Mouse (Mus musculus) stomach, embryonic 16.5 days (tissue): ENCODE data around the gene Isyna1. TPM values are rescaled to one million over a fixed set of nuclear protein-coding genes. Genes with fewer than 3 reads are reported as not detected.

ENCODE experiments used
- ATAC-seq: fragments of 200-750 bp; cut with Nextera tagmentation; 2 replicates; pipeline ENCODE4 v1.8.0; 2017; ENCODE audit warnings: moderate number of reproducible peaks, moderate TSS enrichment; ENCODE audit not compliant: insufficient read depth, low FRiP score
- H3K27ac ChIP-seq: fragments of 300-500 bp; sonication (generic); 2 replicates; pipeline ENCODE4 v1.5.1; 2014; ENCODE audit warnings: low read length
- H3K27me3 ChIP-seq: fragments of 300-500 bp; sonication (generic); 2 replicates; pipeline ENCODE4 v1.6.1; 2014; ENCODE audit warnings: low read length, control low read depth, mixed read lengths; ENCODE audit not compliant: control insufficient read depth, insufficient read depth
- H3K36me3 ChIP-seq: fragments of 300-500 bp; sonication (generic); 2 replicates; pipeline ENCODE4 v1.6.1; 2014; ENCODE audit warnings: low read length; ENCODE audit not compliant: control insufficient read depth, insufficient read depth
- H3K4me1 ChIP-seq: fragments of 300-500 bp; sonication (generic); 2 replicates; pipeline ENCODE4 v1.6.1; 2014; ENCODE audit warnings: low read length, control low read depth, mixed read lengths; ENCODE audit not compliant: control insufficient read depth, insufficient read depth
- H3K4me2 ChIP-seq: fragments of 300-500 bp; sonication (generic); 2 replicates; pipeline ENCODE4 v1.6.1; 2014; ENCODE audit warnings: low read depth, low read length, mixed read lengths
- H3K4me3 ChIP-seq: fragments of 300-500 bp; sonication (generic); replicated peaks from 2 replicates; pipeline ENCODE4 v1.5.1; 2014; ENCODE audit warnings: mild to moderate bottlenecking, low read length
- H3K9ac ChIP-seq: fragments of 300-500 bp; sonication (generic); 2 replicates; pipeline ENCODE4 v1.6.1; 2014; ENCODE audit warnings: low read length
- H3K9me3 ChIP-seq: fragments of 300-500 bp; sonication (generic); replicated peaks from 2 replicates; pipeline ENCODE4 v1.6.1; 2016; ENCODE audit warnings: low read length, control low read depth; ENCODE audit not compliant: control insufficient read depth
- WGBS: fragments of 180-500 bp; shearing (Covaris S2); extraction: QIAGEN DNeasy Blood & Tissue Kit; methylation state at CpG from one replicate; pipeline ENCODE4 v1.1.7; 2014; 5-methylcytosine and 5-hydroxymethylcytosine counted together
- polyA plus RNA-seq: library from polyadenylated mRNA; unstranded; fragments of >200 nt; fragmentation: Nextera tagmentation; extraction: Ambion mirVana; gene quantifications from 2 replicates; pipeline ENCODE4 v1.2.1, GENCODE M21; 2015

The Isyna1 gene
- polyA plus RNA-seq, 1 experiment from 2014 or later: 104 TPM

DNA sequence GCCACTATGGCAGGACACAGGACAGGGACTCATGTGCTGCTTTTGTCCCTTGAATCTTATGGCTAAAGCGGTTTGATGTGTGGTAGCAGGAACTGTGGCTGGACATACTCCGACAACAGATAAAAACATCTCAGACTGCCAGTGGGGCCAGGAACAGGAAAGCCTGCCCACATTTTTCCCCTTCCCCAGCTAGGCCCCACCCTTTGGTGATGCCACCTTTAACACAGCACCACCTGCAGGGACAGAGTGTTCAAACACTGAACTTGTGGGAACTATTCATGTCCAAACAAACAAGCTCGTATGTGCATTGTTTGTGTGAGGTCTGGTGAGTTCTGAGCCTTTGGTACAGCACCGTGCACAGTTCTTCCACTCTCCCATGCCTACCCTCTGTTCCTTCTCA, 35.8 kb upstream of the Isyna1 start:
- no peak overlapping the region for H3K4me3 ChIP-seq
- ATAC-seq: no peak
- H3K36me3 ChIP-seq: no peaks in the 10 kb centered on the region
- no peaks in the 10 kb centered on the region for H3K27me3 ChIP-seq
- H3K9me3 ChIP-seq: no peaks in the 10 kb centered on the region
- no peak overlapping the region for H3K4me2 ChIP-seq
- WGBS: 46% methylated on average over 4 of the region's 4 CpGs
- peaks cover 40% of the 10 kb centered on the region for H3K4me1 ChIP-seq
- H3K27ac ChIP-seq: no peak overlapping the region
- no peak overlapping the region; the same call in 1 of the 2 replicates for H3K9ac ChIP-seq

DNA sequence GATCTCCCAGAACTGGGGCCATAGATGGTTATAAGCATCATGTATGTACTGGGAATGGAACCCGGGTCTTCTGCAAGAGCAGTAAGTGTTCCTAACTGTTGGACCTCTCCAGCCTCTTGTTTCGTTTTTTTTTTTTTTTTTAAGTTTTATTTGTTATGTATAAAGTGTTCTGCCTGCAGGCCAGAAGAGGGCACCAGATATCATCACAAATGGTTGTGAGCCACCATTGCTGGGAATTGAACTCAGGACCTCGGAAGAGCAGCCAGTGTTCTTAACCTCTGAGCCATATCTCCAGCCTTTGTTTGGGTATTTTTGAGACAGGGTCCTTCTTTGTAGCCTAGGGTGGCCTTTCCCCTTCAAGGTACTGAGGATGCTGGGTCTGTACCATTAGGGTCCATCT, 35.2 kb upstream of the Isyna1 start:
- no peak overlapping the region for H3K27ac ChIP-seq
- no peak overlapping the region for H3K4me3 ChIP-seq
- no peaks in the 10 kb centered on the region for H3K36me3 ChIP-seq
- WGBS: 76% methylated on average over 3 of the region's 3 CpGs
- H3K4me2 ChIP-seq: no peak overlapping the region
- H3K4me1 ChIP-seq: peaks cover 33% of the 10 kb centered on the region
- no peak for ATAC-seq
- H3K27me3 ChIP-seq: no peaks in the 10 kb centered on the region
- H3K9ac ChIP-seq: no peak overlapping the region
- H3K9me3 ChIP-seq: no peaks in the 10 kb centered on the region

DNA sequence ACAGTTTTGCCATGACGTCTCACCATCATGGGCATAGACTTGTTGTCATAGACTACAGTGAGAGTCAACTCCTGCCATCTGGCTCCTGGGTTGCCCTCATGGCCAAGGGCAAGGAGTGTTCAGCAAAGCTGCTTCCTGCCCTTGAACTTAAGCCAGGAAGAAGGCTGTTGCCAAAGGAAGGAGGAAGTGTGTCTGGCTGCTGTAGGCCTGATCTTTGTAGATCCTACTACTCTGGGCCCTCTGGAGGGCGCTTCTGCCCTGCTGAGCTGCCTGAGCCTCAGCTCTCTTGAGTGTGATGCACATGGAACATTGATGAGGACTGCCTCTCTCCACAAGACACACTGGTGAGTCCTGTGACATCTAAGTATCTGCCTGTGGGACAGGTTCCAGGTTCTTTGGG, 34.1 kb upstream of the Isyna1 start:
- Histone ChIP-seq H3K9ac (no peak overlapping the region), H3K9me3 (no peaks in the 10 kb centered on the region), H3K36me3 (no peaks in the 10 kb centered on the region), H3K4me2 (no peak overlapping the region), H3K27ac (0 out of 2 replicates have a peak overlapping the region, but pooled peaks have one; percentile 3), H3K4me1 (peaks cover 32% of the 10 kb centered on the region), H3K27me3 (no peaks in the 10 kb centered on the region), H3K4me3 (no peak overlapping the region)
- WGBS: 62% methylated on average over 2 of the region's 2 CpGs
- no peak; the same call in 1 of the 2 replicates for ATAC-seq

DNA sequence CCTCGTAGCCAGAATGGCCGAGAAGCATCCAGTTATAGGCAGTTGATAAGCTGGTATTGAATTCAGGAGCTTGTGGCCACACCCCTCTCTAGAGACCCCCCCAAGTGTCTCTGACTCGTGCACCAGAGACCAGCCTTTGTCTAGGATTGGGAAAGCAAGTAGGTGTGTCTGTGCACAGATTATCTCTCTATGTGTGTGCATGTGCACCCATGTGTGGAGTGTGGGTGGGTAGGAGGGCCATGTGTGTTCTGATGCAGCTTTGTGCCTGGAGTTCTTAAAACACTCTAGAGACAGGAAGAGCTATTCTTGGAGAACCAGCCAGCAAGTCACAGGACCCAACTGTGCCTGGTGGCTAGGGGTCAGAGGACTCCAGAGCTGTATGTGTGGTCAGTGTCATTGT, 33.6 kb upstream of the Isyna1 start:
- 0 out of 2 replicates have a peak overlapping the region, but pooled peaks have one; percentile 59 for H3K27ac ChIP-seq
- H3K4me1 ChIP-seq: peaks cover 37% of the 10 kb centered on the region
- ATAC-seq: no peak
- no peak overlapping the region for H3K4me3 ChIP-seq
- H3K9ac ChIP-seq: 0 out of 2 replicates have a peak overlapping the region, but pooled peaks have one; percentile 17
- 58% methylated on average over 3 of the region's 3 CpGs for WGBS
- no peak overlapping the region for H3K4me2 ChIP-seq
- H3K36me3 ChIP-seq: no peaks in the 10 kb centered on the region
- H3K27me3 ChIP-seq: no peaks in the 10 kb centered on the region
- no peaks in the 10 kb centered on the region for H3K9me3 ChIP-seq

DNA sequence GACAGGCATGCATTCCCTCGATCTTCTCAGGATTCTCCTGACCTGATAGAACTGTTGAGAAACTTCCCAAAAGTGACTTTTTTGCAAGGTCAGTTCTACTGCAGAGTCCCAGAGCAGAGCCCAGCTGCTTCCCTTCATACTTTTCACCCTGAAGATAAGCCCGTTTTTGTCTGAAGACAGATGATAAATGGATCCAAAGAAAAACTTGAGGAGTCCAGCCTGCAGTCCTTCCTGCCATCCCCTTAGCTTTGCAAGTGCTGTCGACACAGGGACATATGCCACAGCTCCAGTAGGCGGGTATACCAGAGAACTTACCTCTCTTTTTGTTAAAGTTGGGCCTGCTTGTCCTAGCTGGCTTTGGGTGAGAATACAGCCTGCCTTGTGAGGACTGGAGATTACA, 32.8 kb upstream of the Isyna1 start:
- no peaks in the 10 kb centered on the region for H3K9me3 ChIP-seq
- H3K36me3 ChIP-seq: no peaks in the 10 kb centered on the region
- H3K4me3 ChIP-seq: no peak overlapping the region
- ATAC-seq: no peak
- peak overlapping the region; percentile 59 for H3K27ac ChIP-seq
- peaks cover 40% of the 10 kb centered on the region for H3K4me1 ChIP-seq
- H3K27me3 ChIP-seq: no peaks in the 10 kb centered on the region
- H3K9ac ChIP-seq: peak overlapping the region; percentile 8; the same call in 1 of the 2 replicates
- 26% methylated on average over 4 of the region's 4 CpGs for WGBS
- no peak overlapping the region for H3K4me2 ChIP-seq

DNA sequence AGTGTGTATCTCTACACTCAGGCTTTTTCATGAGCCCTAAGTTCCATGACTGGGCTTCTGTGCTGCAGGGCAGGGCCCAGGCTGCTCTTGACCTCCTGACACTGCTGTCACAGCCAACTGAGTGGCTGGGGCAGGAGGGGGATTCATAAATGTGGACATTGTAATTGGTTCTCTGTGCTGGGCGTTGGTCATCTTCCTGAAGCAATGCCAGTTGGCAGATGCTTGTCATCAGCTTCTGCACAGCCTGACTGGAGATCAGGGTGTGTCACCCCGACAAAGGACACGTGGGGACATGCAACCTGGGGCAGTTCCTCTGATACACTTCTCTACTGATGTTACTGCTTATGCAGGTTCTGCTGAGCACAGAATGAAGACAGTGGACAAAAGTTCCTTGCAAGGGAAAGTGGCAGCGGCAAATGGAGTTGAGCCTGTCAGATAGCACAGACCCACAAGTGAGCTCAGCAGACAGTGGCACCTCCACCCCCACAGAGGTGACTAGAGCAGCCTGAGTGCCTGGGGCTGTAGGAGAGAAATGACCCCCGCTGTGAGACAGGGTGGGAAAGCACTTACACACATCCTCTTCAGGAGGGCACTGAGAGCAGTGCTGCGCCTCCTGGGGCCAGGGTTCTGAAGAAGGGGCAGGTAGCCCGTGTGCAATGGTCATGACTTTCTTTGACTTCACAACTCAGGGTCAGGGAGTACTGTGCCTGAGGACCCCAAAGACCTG, 32.2 kb upstream of the Isyna1 start:
- no peak for ATAC-seq
- Histone ChIP-seq H3K36me3 (no peaks in the 10 kb centered on the region), H3K9me3 (no peaks in the 10 kb centered on the region), H3K9ac (peak overlapping the region; percentile 8; the same call in 1 of the 2 replicates), H3K4me3 (no peak overlapping the region), H3K27ac (peak overlapping the region; percentile 59), H3K4me2 (no peak overlapping the region), H3K4me1 (peaks cover 40% of the 10 kb centered on the region), H3K27me3 (no peaks in the 10 kb centered on the region)
- WGBS: 57% methylated on average over 7 of the region's 7 CpGs

DNA sequence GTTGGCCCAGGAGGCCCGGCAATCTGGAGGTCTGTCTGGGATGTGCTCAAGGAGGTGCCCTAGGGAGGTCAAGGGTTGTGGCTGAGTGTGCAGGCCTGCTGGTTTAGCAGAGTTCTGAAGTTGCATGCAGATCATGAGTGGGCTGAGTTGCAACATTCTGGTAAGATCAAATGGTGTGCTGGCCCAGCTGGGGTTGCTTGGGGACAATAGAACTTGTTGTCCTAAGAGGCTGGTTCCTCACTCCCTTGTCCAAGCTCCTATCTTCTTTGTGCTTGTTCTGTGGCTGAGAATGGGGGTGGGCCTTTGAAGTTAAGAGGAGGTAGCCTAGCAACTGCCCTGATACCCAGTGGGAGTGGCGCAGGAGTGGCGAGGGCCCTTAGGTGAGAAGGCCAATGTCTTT, 31.4 kb upstream of the Isyna1 start:
- H3K27me3 ChIP-seq: no peaks in the 10 kb centered on the region
- no peak overlapping the region for H3K9ac ChIP-seq
- no peak overlapping the region for H3K4me3 ChIP-seq
- peaks cover 40% of the 10 kb centered on the region for H3K4me1 ChIP-seq
- no peaks in the 10 kb centered on the region for H3K36me3 ChIP-seq
- 69% methylated on average over 3 of the region's 3 CpGs for WGBS
- H3K9me3 ChIP-seq: no peaks in the 10 kb centered on the region
- H3K4me2 ChIP-seq: no peak overlapping the region
- no peak for ATAC-seq
- no peak overlapping the region for H3K27ac ChIP-seq

DNA sequence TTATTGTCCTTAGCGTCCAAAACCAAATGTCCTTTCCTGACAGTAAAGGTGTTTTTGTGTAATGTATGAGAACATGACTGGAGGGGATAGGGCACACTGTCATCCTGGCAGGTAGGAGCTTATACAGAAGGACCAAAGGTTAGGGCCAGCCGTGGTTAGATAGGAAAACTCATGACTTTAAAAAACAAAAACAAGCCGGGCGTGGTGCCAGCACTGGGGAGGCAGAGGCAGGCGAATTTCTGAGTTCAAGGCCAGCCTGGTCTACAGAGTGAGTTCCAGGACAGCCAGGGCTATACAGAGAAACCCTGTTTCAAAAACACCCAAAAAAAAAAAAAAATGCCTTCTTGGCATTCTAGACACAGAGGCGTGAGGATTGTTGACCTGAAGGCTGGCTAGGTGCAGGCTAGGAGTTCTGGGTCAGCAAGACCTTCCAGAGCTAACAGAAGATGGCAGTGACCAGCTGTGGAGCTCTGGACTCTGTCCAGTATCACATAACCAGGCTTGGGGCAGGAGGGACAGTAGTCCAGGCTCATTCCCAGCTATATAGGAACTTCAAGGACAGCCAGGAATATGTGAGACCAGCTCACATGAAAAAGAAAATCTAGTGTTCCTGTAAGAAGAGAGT, 30.3 kb upstream of the Isyna1 start:
- Histone ChIP-seq H3K27ac (no peak overlapping the region), H3K4me1 (peaks cover 34% of the 10 kb centered on the region), H3K4me3 (no peak overlapping the region), H3K27me3 (no peaks in the 10 kb centered on the region), H3K36me3 (no peaks in the 10 kb centered on the region), H3K4me2 (no peak overlapping the region), H3K9me3 (no peaks in the 10 kb centered on the region), H3K9ac (no peak overlapping the region)
- WGBS: 89% methylated on average over 6 of the region's 6 CpGs
- no peak for ATAC-seq

DNA sequence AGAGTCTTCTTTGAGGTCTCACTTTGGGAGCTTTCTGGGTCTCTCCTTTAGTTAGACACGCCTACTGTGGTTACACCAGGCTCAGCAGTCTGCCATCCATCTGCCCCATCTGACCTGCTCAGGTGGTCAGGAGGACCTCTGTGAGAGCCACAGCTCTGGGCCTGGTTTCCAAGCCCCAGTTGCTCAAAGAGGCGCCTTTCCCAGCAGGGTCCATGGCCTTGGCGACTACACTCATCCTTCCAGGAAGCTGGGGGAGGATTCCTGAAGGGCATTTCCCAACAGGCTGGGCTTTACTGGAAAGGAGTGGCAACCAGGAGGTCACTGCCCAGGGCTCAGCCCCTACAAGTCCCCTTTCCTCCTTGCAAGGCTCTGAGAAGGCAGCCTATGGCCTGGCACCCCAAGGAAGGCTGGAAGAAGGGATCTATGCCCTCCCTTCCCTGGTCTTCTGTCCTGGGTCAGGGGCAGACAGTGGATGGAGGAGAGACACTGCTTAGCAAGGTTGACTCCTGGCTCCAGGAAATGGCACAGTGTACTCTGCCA, 29.4 kb upstream of the Isyna1 start:
- Histone ChIP-seq H3K4me2 (no peak overlapping the region), H3K9me3 (no peaks in the 10 kb centered on the region), H3K4me3 (no peak overlapping the region), H3K27ac (no peak overlapping the region), H3K4me1 (peaks cover 34% of the 10 kb centered on the region), H3K27me3 (no peaks in the 10 kb centered on the region), H3K9ac (no peak overlapping the region), H3K36me3 (no peaks in the 10 kb centered on the region)
- no peak for ATAC-seq
- 81% methylated on average over 3 of the region's 3 CpGs for WGBS
